Mouse (Mus musculus) heart, adult 2 months (tissue): Measurements from ENCODE around the gene B230217C12Rik. TPM values are rescaled to one million over a fixed set of nuclear protein-coding genes. Genes with fewer than 3 reads are reported as not detected.

Source experiments
- DNase-seq, 2 experiments: peaks; one replicate each; pipeline ENCODE4 v3.0.0; 2021
- H3K27ac ChIP-seq: fragments of 200-600 bp; 2 replicates; pipeline ENCODE4 v1.8.1; 2022
- H3K27me3 ChIP-seq: fragments of 200-500 bp; 2 replicates; pipeline ENCODE4 v1.6.1; 2012; ENCODE audit warnings: mild to moderate bottlenecking, low read length, inconsistent platforms, mixed read lengths; ENCODE audit not compliant: control insufficient read depth, insufficient read depth
- H3K36me3 ChIP-seq: fragments of 200-500 bp; 2 replicates; pipeline ENCODE4 v1.6.1; 2012; ENCODE audit warnings: low read length, inconsistent platforms; ENCODE audit not compliant: control insufficient read depth, insufficient read depth
- H3K4me1 ChIP-seq: fragments of 200-500 bp; 2 replicates; pipeline ENCODE4 v1.6.1; 2011; ENCODE audit warnings: low read length; ENCODE audit not compliant: control insufficient read depth, insufficient read depth
- H3K4me3 ChIP-seq: fragments of 200-600 bp; 2 replicates; pipeline ENCODE4 v1.8.1; 2022
- H3K79me2 ChIP-seq: fragments of 200-500 bp; replicated peaks from 2 replicates; pipeline ENCODE4 v1.6.1; 2012; ENCODE audit warnings: mild to moderate bottlenecking, inconsistent platforms, low read length, moderate library complexity, mixed read lengths; ENCODE audit not compliant: control insufficient read depth, insufficient read depth
- H3K9ac ChIP-seq: fragments of 200-500 bp; 2 replicates; pipeline ENCODE4 v1.6.1; 2012; ENCODE audit warnings: low read depth, mild to moderate bottlenecking, control low read depth, inconsistent platforms, low read length, mixed read lengths
- CTCF ChIP-seq: fragments of 200-600 bp; IDR thresholded peaks from 2 replicates; pipeline ENCODE4 v1.8.1; 2022; ENCODE audit warnings: antibody characterized with exemption, mild to moderate bottlenecking, moderate library complexity
- EP300 ChIP-seq: fragments of 200-500 bp; IDR thresholded peaks from 2 replicates; pipeline ENCODE4 v1.6.1; 2011; ENCODE audit warnings: low read depth, low read length, control low read depth; ENCODE audit not compliant: insufficient read depth
- POLR2A ChIP-seq: fragments of 200-500 bp; IDR thresholded peaks from 2 replicates; pipeline ENCODE4 v1.6.1; 2011; ENCODE audit warnings: mild to moderate bottlenecking, low read depth, low read length, control low read depth; ENCODE audit not compliant: insufficient read depth
- WGBS: fragments of 180-500 bp; shearing (Covaris S2); methylation state at CpG from one replicate; pipeline ENCODE4 v1.1.7; 2018; 5-methylcytosine and 5-hydroxymethylcytosine counted together
- intact Hi-C: fragments of 180-260 bp; cut with DNase I; formaldehyde crosslinking; loops from one replicate; pipeline ENCODE4 v1.15.1; 2025
- polyA plus RNA-seq: library from polyadenylated mRNA; depleted of rRNA; stranded (reverse); fragments of >200 nt; gene quantifications from 2 replicates; pipeline ENCODE4 v1.2.3, GENCODE M21; 2012
- total RNA-seq, 2 experiments: library from RNA; stranded (reverse); gene quantifications; 2 replicates each; pipeline ENCODE4 v1.2.3; 2021

Gene B230217C12Rik
- total and polyA plus RNA-seq, 3 experiments: 0.64 to 2.3 (median 1.6) TPM

DNA sequence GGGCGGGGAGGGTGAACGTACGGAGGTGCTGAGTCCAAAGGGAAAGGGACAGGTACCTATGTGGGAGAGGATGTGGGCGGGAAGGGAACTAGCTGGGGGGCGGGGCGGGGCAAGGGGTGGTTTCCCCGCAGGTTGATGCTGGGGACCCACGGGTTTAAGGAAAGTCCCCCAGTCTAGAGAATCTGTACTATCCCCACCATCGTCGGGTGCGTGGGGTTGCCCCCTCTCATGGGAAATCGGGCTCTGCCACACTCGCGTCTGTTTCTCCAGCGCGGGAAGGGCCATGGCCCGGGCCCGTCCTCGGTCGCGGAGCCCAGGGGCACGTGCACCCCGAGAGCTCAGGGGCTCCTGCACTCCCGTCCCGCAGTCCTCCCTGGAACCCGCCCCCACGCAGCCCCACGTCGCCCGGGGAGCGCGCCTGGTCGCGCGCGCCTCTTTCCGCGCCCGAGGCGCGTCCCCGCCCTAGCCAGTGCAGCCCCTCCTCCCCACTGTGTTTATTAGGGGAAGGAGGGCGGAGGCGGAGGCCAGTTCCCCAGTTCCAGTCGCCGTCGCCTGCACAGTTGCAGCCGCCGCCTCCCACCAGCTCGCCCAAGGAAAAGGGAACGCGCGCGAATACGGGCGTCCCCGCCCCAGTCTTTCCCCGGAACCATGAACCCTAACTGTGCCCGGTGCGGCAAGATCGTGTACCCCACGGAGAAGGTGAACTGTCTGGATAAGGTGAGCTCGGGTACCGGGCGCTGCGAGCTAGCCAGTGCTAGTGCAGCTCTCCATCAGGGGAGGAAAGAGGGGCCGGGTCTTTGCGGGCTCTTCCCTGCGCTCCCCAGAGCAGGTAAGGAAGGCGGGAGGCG is 41.2 kb upstream of the B230217C12Rik start:
- DNase-seq: peak; percentile 92 to 93
- intact Hi-C loops: no loop called here
- H3K36me3 ChIP-seq: peaks cover 3% of the 10 kb centered on the region
- under 1% methylated on average over 71 of the region's 71 CpGs for WGBS
- peak overlapping the region; percentile 90 for H3K9ac ChIP-seq
- H3K27ac ChIP-seq: peak overlapping the region; percentile 99
- TF ChIP-seq POLR2A (peak; percentile 92), EP300 (no peak), CTCF (no peak)
- no peaks in the 10 kb centered on the region for H3K79me2 ChIP-seq
- no peaks in the 10 kb centered on the region for H3K27me3 ChIP-seq
- H3K4me1 ChIP-seq: peaks cover 14% of the 10 kb centered on the region
- peak overlapping the region; percentile 99 for H3K4me3 ChIP-seq

DNA sequence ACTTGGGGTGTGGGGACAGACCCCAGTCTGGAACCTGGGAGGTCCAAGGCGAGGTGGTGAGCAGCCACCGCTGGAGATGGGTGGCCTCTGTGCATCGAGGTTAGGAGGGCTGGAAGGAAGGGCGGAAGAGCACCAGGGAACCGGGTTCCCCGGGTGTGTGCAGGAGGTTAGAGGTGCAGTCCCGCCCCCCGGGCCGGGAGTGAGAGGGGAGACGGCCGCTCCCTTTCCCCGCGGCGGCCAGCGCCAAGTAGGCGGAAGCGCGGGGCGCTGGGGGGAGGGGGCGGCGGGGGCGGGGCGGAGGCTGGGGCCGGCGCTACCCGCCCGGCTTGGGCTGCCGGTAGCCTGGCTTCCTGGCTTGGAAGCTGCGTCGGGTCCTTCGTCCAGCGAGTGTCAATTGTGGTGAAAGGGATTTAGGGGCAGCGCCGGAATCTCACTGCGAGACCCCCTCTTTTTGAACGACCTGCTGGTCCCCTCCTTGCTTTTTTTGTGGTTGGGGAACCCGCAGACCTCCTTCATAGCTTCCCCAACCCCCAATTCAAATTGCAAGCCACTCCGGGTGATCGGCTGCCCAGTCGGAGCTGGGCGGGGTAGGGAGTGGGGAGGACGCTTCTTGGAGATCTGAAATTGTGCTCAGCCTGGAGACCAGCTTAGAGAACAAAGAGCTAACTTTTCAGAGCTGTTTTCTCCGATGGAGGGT is 40.4 kb upstream of the B230217C12Rik start:
- WGBS: 1% methylated on average over 32 of the region's 43 CpGs
- H3K4me3 ChIP-seq: peak overlapping the region; percentile 99
- DNase-seq: peak; percentile 86 to 91

DNA sequence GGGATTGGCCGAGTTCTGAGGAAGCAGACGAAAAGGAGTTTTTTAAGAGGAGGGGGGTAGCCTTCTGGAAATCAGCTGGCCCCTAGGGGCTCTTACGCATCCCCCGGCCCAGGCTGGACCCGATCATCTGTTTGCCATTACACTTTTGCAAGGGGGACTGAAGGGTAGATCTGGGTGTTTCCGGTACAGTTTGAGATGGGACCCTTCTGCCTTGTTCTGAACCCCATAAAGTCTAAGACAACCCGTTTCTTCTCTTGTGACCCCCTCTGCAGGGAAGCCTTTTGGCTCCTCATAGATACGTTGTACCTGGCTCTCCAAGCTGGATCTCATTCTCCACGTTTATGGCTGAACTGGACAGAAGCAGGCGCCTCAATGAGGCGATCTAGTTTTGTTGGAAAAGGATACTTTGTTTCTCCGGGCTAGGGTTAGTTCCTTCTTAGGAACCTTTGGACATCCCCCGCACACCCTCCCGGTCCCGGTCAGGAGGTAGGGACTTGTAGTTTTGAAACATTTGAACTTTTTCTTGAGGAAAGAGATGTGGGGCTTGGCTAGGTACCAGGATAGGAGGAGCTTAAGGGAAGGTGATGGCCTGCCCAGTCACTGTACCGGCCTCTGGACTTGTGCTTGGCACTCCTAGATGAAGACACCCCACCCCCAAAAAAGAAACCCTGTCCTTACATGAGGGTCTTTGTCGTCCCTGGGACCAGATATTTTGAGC is 39.7 kb upstream of the B230217C12Rik start:
- no peaks in the 10 kb centered on the region for H3K79me2 ChIP-seq
- no peaks in the 10 kb centered on the region for H3K27me3 ChIP-seq
- no peak for TF ChIP-seq POLR2A
- no peak for TF ChIP-seq CTCF
- no peak for TF ChIP-seq EP300
- H3K9ac ChIP-seq: peak overlapping the region; percentile 78
- H3K27ac ChIP-seq: peak overlapping the region; percentile 99
- WGBS: 9% methylated on average over 17 of the region's 17 CpGs
- peak overlapping the region; percentile 99 for H3K4me3 ChIP-seq
- peaks cover 9% of the 10 kb centered on the region for H3K36me3 ChIP-seq
- DNase-seq: peak in 1 of 2 experiments; percentile 40
- H3K4me1 ChIP-seq: peaks cover 22% of the 10 kb centered on the region
- intact Hi-C loops: loop anchor here (2.0 kb wide), 2 partner anchors 16 to 40 kb away; partner anchors contain the start of gene B230217C12Rik

More for the DNA sequence above, 40.4 kb upstream of the B230217C12Rik start:
- Histone ChIP-seq H3K36me3 (peaks cover 9% of the 10 kb centered on the region), H3K4me1 (peaks cover 19% of the 10 kb centered on the region), H3K27me3 (no peaks in the 10 kb centered on the region), H3K9ac (peak overlapping the region; percentile 90), H3K79me2 (no peaks in the 10 kb centered on the region), H3K27ac (peak overlapping the region; percentile 99)
- TF ChIP-seq CTCF: no peak
- 0 out of 2 replicates have a peak, but pooled peaks have one; percentile 7 for TF ChIP-seq EP300
- peak; percentile 56; the same call in 1 of the 2 replicates for TF ChIP-seq POLR2A
- intact Hi-C loops: loop anchor here (2.0 kb wide), 2 partner anchors 17 to 41 kb away; partner anchors contain the start of gene B230217C12Rik

DNA sequence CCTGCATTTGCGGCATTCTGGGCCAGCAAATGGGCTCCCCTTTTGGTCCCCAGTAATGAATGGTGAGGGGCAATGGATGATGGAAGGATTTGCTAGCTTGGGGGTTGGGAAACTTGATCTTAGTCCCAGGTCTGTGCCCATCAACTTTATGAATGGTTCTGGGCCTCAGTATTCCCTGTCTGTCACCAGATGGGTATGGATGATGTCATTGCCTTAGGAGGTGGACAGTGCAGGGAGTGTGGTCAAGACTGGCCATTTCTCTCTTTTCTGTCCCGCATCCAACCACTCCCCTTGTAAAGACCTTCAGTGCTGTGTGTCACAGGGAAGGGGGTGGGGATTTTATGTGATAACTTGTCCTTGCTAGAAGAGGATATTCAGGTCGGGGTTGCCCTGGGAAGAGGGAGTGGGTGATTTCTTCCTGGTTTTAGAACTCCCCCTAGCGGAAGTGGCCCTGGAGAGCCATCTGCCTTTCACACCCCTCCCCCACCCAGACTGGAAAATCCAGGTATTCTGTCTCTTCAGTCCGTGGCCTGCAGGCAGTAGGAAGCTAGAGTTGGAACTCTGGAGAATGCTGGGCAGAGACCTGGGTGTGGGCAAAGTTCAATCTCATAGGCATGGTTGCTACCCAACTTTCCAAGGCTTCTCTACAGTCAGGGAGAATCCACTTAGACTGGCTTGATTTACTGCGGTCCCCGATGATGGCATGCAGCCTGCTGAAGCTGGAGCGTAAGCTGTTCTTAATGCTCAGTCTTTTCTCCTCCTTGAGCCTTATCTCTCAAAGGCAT is 39.0 kb upstream of the B230217C12Rik start:
- intact Hi-C loops: loop anchor here (2.0 kb wide), 2 partner anchors 15 to 39 kb away; partner anchors contain the start of gene B230217C12Rik
- peaks cover 29% of the 10 kb centered on the region for H3K4me1 ChIP-seq

DNA sequence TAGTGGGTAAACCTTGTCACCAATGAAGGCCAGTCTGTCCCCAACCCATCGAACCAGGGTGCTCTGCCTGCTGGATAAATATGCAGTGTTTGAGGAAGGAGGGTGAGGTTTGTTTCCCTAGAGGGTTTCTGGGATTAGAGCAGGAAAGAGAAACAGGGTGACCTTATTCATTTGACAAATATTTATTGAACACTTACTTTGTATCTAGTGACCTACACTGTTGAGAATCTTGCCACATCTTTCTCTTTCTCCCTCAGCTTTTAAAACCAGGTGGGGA is 38.4 kb upstream of the B230217C12Rik start:
- intact Hi-C loops: no loop called here
- H3K27ac ChIP-seq: peak overlapping the region; percentile 99
- TF ChIP-seq CTCF (no peak), POLR2A (no peak), EP300 (no peak)
- H3K9ac ChIP-seq: no peak overlapping the region
- no peak for DNase-seq
- peaks cover 12% of the 10 kb centered on the region for H3K36me3 ChIP-seq
- H3K4me3 ChIP-seq: peak overlapping the region; percentile 24; the same call in 1 of the 2 replicates
- peaks cover 32% of the 10 kb centered on the region for H3K4me1 ChIP-seq
- no peaks in the 10 kb centered on the region for H3K27me3 ChIP-seq
- no peaks in the 10 kb centered on the region for H3K79me2 ChIP-seq
- 12% methylated on average over 1 of the region's 1 CpGs for WGBS

More for the DNA sequence above, 39.0 kb upstream of the B230217C12Rik start:
- Histone ChIP-seq H3K27me3 (no peaks in the 10 kb centered on the region), H3K79me2 (no peaks in the 10 kb centered on the region), H3K27ac (peak overlapping the region; percentile 99), H3K4me3 (peak overlapping the region; percentile 99), H3K36me3 (peaks cover 9% of the 10 kb centered on the region), H3K9ac (0 out of 2 replicates have a peak overlapping the region, but pooled peaks have one; percentile 23)
- DNase-seq: peak in 1 of 2 experiments; percentile 47
- TF ChIP-seq CTCF: peak; percentile 58
- TF ChIP-seq EP300: no peak
- 33% methylated on average over 8 of the region's 8 CpGs for WGBS
